Mouse (Mus musculus) embryonic facial prominence, embryonic 15.5 days (tissue): ENCODE data around the gene Tmppe. TPM values are rescaled to one million over a fixed set of nuclear protein-coding genes. Genes with fewer than 3 reads are reported as not detected.

ENCODE experiments used
- ATAC-seq: fragments of 200-750 bp; cut with Nextera tagmentation; 2 replicates; pipeline ENCODE4 v1.8.0; 2017; ENCODE audit warnings: low read depth, moderate TSS enrichment; ENCODE audit not compliant: insufficient number of reproducible peaks, low FRiP score, low TSS enrichment
- H3K27ac ChIP-seq: fragments of 300-500 bp; sonication (generic); replicated peaks from 2 replicates; pipeline ENCODE4 v1.5.1; 2015; ENCODE audit warnings: mild to moderate bottlenecking, inconsistent platforms
- H3K27me3 ChIP-seq: fragments of 300-500 bp; sonication (generic); 2 replicates; pipeline ENCODE4 v1.6.1; 2015; ENCODE audit warnings: inconsistent platforms
- H3K36me3 ChIP-seq: fragments of 300-500 bp; sonication (generic); 2 replicates; pipeline ENCODE4 v1.6.1; 2015; ENCODE audit warnings: mild to moderate bottlenecking, inconsistent platforms
- H3K4me1 ChIP-seq: fragments of 300-500 bp; sonication (generic); 2 replicates; pipeline ENCODE4 v1.6.1; 2015; ENCODE audit warnings: inconsistent platforms
- H3K4me2 ChIP-seq: fragments of 300-500 bp; sonication (generic); replicated peaks from 2 replicates; pipeline ENCODE4 v1.6.1; 2015; ENCODE audit warnings: mild to moderate bottlenecking, inconsistent platforms
- H3K4me3 ChIP-seq: fragments of 300-500 bp; sonication (generic); replicated peaks from 2 replicates; pipeline ENCODE4 v1.5.1; 2015; ENCODE audit warnings: mild to moderate bottlenecking, inconsistent platforms
- H3K9ac ChIP-seq: fragments of 300-500 bp; sonication (generic); 2 replicates; pipeline ENCODE4 v1.6.1; 2015; ENCODE audit warnings: inconsistent platforms
- H3K9me3 ChIP-seq: fragments of 300-500 bp; sonication (generic); replicated peaks from 2 replicates; pipeline ENCODE4 v1.6.1; 2016; ENCODE audit warnings: inconsistent platforms
- WGBS: fragments of 180-500 bp; shearing (Covaris S2); methylation state at CpG from one replicate; pipeline ENCODE4 v1.1.7; 2015; 5-methylcytosine and 5-hydroxymethylcytosine counted together
- polyA plus RNA-seq: library from polyadenylated mRNA; unstranded; fragments of >200 nt; fragmentation: Nextera tagmentation; extraction: Ambion mirVana; gene quantifications from 2 replicates; pipeline ENCODE4 v1.2.1, GENCODE M21; 2015

Gene Tmppe
- polyA plus RNA-seq, 1 experiment from 2014 or later: 10.9 TPM

DNA sequence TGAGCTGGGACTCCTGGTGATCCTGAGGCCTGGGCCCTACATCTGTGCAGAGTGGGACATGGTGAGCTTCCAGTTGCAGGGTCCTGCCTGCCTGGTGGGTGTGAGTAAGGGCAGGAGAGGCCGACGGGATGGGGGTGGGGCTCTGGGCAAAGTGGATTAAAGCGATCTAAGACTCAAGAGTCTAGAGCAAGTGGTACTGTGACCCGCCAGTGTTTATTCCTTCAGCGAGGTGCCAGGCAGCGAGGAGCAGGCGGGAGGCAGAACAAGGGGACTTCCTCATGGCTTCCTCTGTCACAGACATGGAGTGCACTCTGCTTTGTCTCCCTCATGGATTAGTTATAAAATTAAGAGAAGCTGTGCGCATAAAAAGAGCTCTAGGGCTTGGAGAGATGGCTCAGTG is 19.5 kb downstream of the Tmppe start:
- Histone ChIP-seq H3K4me1 (no peaks in the 10 kb centered on the region), H3K9me3 (peaks cover 3% of the 10 kb centered on the region; the same call in 1 of the 2 replicates), H3K9ac (no peak overlapping the region), H3K4me2 (no peak overlapping the region), H3K4me3 (no peak overlapping the region), H3K36me3 (peaks cover 9% of the 10 kb centered on the region), H3K27me3 (no peaks in the 10 kb centered on the region), H3K27ac (no peak overlapping the region)
- 85% methylated on average over 8 of the region's 8 CpGs for WGBS
- ATAC-seq: no peak

DNA sequence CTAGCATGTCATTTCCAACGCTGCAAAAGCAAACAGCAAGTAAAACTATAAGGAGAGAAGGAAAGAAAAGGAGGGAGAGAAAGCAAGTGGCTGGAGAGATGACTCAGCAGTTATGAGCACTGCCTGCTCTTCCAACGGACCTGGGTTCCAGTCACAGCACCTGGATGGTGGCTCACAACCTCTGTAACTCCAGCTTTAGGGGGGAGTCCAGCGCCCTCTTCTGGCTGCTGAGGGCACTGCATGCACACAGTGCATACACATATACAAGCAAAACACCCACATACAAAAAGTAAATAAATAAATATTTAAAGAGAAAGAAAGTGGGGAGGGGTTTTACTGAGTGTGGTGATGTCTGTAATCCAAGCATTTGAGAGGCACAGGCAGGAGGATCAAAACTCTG is 20.1 kb downstream of the Tmppe start:
- H3K9me3 ChIP-seq: peaks cover 7% of the 10 kb centered on the region; the same call in 1 of the 2 replicates
- H3K27ac ChIP-seq: no peak overlapping the region
- H3K27me3 ChIP-seq: no peaks in the 10 kb centered on the region
- H3K4me1 ChIP-seq: no peaks in the 10 kb centered on the region
- H3K4me2 ChIP-seq: no peak overlapping the region
- peaks cover 15% of the 10 kb centered on the region for H3K36me3 ChIP-seq
- 71% methylated on average over 3 of the region's 3 CpGs for WGBS
- H3K4me3 ChIP-seq: no peak overlapping the region
- no peak overlapping the region for H3K9ac ChIP-seq
- no peak for ATAC-seq

DNA sequence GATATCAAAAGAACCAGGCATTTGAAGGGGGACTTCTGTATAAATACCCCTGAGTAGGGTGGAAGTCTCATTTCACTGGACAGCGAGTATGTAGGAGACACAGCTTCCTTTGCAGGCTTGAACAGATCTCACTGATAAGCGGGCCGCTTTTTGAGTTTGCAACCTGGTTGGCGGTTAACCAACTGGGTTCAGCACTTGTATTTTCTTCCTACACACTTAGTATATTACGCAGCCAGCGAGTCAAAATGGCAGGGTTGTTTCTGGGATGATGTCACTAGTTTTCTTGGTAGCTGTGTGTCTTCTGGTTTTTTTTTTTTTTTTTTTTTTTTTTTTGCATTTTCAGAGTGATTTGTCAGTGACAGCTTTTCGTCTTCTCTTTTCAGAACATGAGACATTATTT is 20.9 kb downstream of the Tmppe start:
- Histone ChIP-seq H3K4me1 (no peaks in the 10 kb centered on the region), H3K36me3 (peaks cover 15% of the 10 kb centered on the region), H3K9ac (no peak overlapping the region), H3K9me3 (peaks cover 7% of the 10 kb centered on the region; the same call in 1 of the 2 replicates), H3K27me3 (no peaks in the 10 kb centered on the region), H3K4me2 (no peak overlapping the region), H3K27ac (no peak overlapping the region), H3K4me3 (no peak overlapping the region)
- 84% methylated on average over 7 of the region's 7 CpGs for WGBS
- ATAC-seq: no peak

DNA sequence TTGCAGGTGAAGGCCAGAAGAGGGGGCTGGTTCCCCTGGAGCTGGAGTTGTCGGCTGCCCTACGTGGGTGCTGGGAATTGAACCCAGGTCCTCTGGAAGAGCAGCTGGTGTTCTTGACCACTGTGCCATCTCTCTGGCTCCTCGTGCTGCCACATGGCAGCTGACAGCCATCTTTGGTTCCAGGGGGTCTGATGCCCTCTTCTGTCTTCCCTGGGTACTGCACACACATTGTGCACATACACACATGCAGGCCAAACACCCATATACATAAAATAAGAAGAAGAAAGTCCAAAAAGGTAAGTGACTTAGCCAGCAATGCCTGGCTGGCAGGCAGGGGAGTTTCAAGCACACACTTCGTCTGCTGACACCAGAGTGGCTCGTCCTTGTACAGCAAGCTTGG is 24.7 kb downstream of the Tmppe start:
- Histone ChIP-seq H3K4me2 (no peak overlapping the region), H3K27ac (no peak overlapping the region), H3K27me3 (no peaks in the 10 kb centered on the region), H3K4me3 (no peak overlapping the region), H3K36me3 (peaks cover 22% of the 10 kb centered on the region), H3K9me3 (peaks cover 7% of the 10 kb centered on the region; the same call in 1 of the 2 replicates), H3K4me1 (no peaks in the 10 kb centered on the region), H3K9ac (no peak overlapping the region)
- WGBS: 94% methylated on average over 5 of the region's 5 CpGs
- ATAC-seq: no peak

DNA sequence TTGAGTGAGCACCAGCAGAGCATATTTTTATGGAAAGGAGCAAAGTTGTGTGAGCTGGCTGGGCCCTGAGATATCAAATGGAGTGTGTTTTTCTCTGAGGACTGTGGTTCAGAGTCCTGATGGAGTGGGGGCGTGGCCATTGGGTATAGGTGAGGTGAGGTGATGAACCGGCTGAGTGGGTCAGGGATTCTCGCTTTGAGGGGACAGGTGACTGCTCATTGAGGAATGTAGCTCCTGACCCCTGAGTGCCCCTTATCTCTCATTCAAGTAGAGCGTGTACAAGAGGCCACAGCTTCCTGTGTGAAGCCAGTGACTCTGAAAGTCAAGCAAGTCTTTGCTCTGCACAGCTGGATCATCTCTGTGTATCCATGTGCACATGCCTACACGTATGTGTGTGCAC is 25.3 kb downstream of the Tmppe start:
- peaks cover 27% of the 10 kb centered on the region for H3K36me3 ChIP-seq
- no peak overlapping the region for H3K9ac ChIP-seq
- H3K27ac ChIP-seq: no peak overlapping the region
- peaks cover 7% of the 10 kb centered on the region; the same call in 1 of the 2 replicates for H3K9me3 ChIP-seq
- H3K4me3 ChIP-seq: no peak overlapping the region
- WGBS: 85% methylated on average over 5 of the region's 5 CpGs
- ATAC-seq: no peak
- no peaks in the 10 kb centered on the region for H3K27me3 ChIP-seq
- no peak overlapping the region for H3K4me2 ChIP-seq
- H3K4me1 ChIP-seq: no peaks in the 10 kb centered on the region

DNA sequence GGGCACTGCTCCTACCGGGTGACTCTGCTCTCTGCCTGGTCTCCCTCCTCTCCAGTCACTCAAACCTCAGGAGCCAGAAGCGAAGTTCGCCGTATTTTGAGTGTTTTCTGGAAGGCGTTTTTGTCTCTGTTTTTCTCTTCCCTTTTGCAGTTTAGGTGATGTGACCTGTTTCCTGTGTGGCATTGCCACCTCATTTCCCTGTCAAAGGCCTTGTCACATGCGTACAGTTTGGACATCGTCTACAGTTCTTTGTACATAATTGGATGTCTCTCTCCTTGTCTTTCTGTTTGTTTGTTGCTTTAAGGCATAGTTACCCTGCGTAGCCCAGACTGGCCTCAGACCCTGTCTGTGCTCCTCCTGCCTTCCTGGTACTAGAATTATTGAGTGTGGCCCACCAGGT is 26.5 kb downstream of the Tmppe start:
- Histone ChIP-seq H3K4me1 (no peaks in the 10 kb centered on the region), H3K9me3 (peaks cover 7% of the 10 kb centered on the region; the same call in 1 of the 2 replicates), H3K36me3 (peaks cover 27% of the 10 kb centered on the region), H3K9ac (no peak overlapping the region), H3K4me3 (no peak overlapping the region), H3K27ac (no peak overlapping the region), H3K4me2 (no peak overlapping the region), H3K27me3 (no peaks in the 10 kb centered on the region)
- no peak for ATAC-seq
- 81% methylated on average over 8 of the region's 8 CpGs for WGBS

DNA sequence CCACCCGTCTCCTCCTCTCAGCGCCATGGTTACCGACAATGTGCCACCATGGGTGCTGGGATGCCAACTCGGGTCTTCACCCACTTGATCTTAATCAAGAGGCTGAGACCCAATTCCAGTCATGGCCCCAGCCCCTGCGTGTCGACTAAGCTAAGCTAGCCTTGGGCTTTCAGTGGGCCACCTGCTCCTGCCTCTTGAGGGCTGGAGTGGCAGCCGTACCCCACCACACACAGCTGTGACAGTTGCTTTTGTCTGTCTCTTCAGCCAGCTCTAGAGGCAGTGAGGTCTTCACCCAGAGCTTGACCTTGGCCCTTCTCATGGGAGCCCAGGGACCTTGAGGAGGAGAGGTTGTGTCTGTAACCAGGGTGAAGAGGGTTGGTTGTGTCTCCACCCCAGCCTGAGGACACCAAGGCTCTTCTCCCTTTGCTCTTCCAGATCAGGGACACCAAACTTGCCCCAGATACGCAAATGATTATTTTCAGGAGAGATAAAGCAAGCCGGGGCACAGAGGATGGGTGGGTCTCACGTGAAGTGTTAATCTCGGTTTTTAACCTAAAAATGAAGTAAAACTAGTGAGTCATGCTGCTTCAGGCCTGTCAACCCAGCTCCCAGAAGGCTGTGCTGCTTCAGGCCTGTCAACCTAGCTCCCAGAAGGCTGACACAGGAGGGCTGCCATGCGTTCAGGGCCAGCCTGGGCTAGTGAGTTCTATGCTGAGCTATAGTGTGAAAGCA is 27.4 kb downstream of the Tmppe start:
- WGBS: 78% methylated on average over 12 of the region's 12 CpGs
- Histone ChIP-seq H3K9me3 (peaks cover 7% of the 10 kb centered on the region; the same call in 1 of the 2 replicates), H3K36me3 (peaks cover 27% of the 10 kb centered on the region), H3K27ac (no peak overlapping the region), H3K9ac (no peak overlapping the region), H3K27me3 (no peaks in the 10 kb centered on the region), H3K4me1 (no peaks in the 10 kb centered on the region), H3K4me2 (no peak overlapping the region), H3K4me3 (no peak overlapping the region)
- ATAC-seq: no peak

DNA sequence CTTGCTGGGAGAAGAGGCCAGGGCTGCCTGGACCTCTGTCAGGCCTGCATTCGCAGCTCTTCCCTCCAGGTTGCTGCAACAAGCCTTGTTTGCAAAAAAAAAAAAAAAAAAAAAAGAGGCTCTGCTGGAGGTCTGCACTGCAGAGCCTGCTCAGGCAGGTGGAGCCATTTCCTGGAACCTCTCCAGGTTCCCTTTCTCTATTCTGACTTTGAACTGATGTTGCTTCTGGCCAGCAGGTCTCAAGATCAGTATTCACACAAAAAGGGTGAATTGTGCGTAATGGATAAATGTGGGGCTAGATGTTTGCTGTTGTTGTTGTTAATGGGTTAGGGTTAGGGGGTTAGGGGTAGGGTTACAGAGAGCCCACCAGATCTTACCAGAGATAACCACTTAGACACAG is 34.8 kb downstream of the Tmppe start:
- 65% methylated on average over 2 of the region's 2 CpGs for WGBS
- no peak for ATAC-seq

DNA sequence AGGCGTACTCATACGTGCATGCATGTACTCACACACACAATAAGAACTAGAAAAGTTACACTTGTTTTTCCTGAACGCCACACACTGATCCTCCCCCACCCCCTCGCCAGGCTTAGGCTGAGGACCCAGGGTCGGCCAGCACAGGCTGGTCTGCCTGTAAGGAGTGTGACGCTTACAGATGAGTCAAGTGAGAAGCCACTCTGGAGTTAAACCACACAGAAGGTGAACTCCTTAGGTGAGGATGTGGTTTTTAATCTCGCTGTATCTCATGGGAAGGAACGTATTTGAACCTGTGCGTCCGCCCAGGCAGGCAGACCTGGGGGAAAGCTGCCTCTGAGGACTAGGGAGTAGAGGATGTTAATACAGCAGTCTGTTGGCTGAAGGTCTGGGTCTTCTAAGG is 39.6 kb downstream of the Tmppe start:
- H3K4me1 ChIP-seq: no peaks in the 10 kb centered on the region
- H3K27me3 ChIP-seq: no peaks in the 10 kb centered on the region
- H3K4me2 ChIP-seq: no peak overlapping the region
- 0 out of 2 replicates have a peak, but pooled peaks cover 3% of the 10 kb centered on the region for H3K9me3 ChIP-seq
- WGBS: 80% methylated on average over 10 of the region's 10 CpGs
- no peak for ATAC-seq
- no peak overlapping the region for H3K9ac ChIP-seq
- H3K4me3 ChIP-seq: no peak overlapping the region
- no peak overlapping the region for H3K27ac ChIP-seq
- H3K36me3 ChIP-seq: peaks cover 18% of the 10 kb centered on the region; the same call in 1 of the 2 replicates

More for the DNA sequence above, 34.8 kb downstream of the Tmppe start:
- Histone ChIP-seq H3K9ac (no peak overlapping the region), H3K27me3 (no peaks in the 10 kb centered on the region), H3K4me3 (no peak overlapping the region), H3K27ac (no peak overlapping the region), H3K36me3 (peaks cover 20% of the 10 kb centered on the region), H3K4me2 (no peak overlapping the region), H3K4me1 (no peaks in the 10 kb centered on the region), H3K9me3 (0 out of 2 replicates have a peak, but pooled peaks cover 3% of the 10 kb centered on the region)

DNA sequence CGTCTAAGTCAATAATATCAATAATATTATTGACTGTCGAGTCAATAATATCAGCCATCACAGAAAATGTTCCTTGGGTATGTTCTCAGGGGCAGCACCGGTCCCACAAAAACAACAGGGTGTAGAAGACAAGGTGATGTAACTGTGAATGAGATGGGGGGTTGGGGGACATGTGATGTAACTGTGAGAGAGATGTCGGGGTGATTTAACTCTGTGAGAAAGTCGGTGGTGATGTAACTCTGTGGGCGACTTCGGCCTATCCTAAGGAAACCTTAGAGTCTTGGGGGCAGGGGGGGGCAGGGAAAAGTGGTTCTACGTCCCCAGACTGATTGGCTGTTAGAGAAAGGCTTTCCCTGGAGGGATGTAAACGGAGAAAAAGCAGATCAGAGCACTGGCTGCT is 41.3 kb downstream of the Tmppe start:
- Histone ChIP-seq H3K27ac (no peak overlapping the region), H3K9ac (no peak overlapping the region), H3K4me1 (no peaks in the 10 kb centered on the region), H3K36me3 (peaks cover 9% of the 10 kb centered on the region; the same call in 1 of the 2 replicates), H3K4me3 (no peak overlapping the region), H3K27me3 (no peaks in the 10 kb centered on the region), H3K4me2 (no peak overlapping the region), H3K9me3 (no peaks in the 10 kb centered on the region)
- no peak for ATAC-seq
- WGBS: 91% methylated on average over 9 of the region's 9 CpGs

DNA sequence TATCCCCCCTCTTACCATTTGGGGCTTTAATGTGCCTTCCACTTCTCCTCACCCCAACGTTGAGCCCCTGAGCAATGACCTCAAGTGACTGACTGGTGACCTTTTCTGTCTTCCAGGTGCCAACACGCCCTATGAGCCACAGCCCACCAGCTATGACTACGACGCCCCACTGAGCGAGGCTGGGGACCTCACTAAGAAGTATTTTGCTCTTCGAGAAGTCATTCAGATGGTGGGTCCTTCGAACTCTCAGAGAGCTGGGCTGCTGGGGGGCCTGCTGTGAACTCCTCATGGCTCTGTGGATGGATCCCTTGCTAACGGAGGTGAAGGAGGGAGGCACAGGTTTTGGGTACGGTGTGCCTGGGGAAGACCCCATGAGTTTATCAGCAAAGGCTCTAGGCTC is 42.0 kb downstream of the Tmppe start:
- no peaks in the 10 kb centered on the region for H3K27me3 ChIP-seq
- no peaks in the 10 kb centered on the region for H3K9me3 ChIP-seq
- H3K4me3 ChIP-seq: no peak overlapping the region
- no peak for ATAC-seq
- H3K4me2 ChIP-seq: no peak overlapping the region
- H3K36me3 ChIP-seq: peaks cover 9% of the 10 kb centered on the region; the same call in 1 of the 2 replicates
- 87% methylated on average over 9 of the region's 9 CpGs for WGBS
- no peaks in the 10 kb centered on the region for H3K4me1 ChIP-seq
- H3K27ac ChIP-seq: no peak overlapping the region
- no peak overlapping the region for H3K9ac ChIP-seq

DNA sequence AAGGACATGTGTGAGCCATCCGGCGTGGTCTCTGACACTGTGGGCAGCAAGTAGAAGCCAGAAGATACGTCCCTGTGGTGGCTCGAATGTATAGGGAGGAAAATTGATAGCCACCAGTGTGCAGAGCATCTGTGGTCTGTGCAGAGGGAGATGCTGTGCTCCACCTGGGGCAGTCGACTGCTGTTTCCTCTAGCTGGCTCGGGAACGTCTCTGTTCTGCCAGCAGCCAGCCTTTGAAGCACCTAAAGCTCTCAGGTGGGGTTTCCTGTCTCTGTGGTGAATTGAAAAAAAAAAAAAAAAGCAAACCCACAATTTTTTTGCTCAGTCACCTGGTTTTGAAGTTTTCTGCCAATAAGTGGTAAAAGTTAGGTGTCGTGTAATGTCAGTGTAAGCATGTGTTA is 42.4 kb downstream of the Tmppe start:
- H3K4me2 ChIP-seq: no peak overlapping the region
- no peak overlapping the region for H3K27ac ChIP-seq
- no peaks in the 10 kb centered on the region for H3K27me3 ChIP-seq
- no peaks in the 10 kb centered on the region for H3K9me3 ChIP-seq
- no peak overlapping the region for H3K4me3 ChIP-seq
- WGBS: 81% methylated on average over 8 of the region's 8 CpGs
- H3K9ac ChIP-seq: no peak overlapping the region
- H3K4me1 ChIP-seq: no peaks in the 10 kb centered on the region
- ATAC-seq: no peak
- peaks cover 9% of the 10 kb centered on the region; the same call in 1 of the 2 replicates for H3K36me3 ChIP-seq
